Mouse (Mus musculus): ENCODE results near the gene Ftl1.

GRCm38 (mm10) chr7:45433835-45434202, 25.9 kb downstream of the Ftl1 start:
- TF ChIP-seq CTCF (IDR thresholded peaks at IDR 0.05; ENCODE audit: borderline replicate concordance, insufficient read depth, low read depth, low read length) (no peak), POLR2A (IDR thresholded peaks at IDR 0.05; ENCODE audit: borderline replicate concordance, insufficient read depth, low read length) (no peak)
